Mouse (Mus musculus): ENCODE measurements at regions not wholly inside any gene's neighbourhood (a gene's known extent, or its start where the extent isn't known, plus 50 kb on each side); places are given as distances from the start of the nearest gene placed in this dataset.

- TF ChIP-seq CTCF (IDR thresholded peaks at IDR 0.05; ENCODE audit: borderline replicate concordance, control insufficient read depth, extremely low read depth, insufficient read depth, low read length, poor library complexity) (no peak), POLR2A (IDR thresholded peaks at IDR 0.05; ENCODE audit: control insufficient read depth, extremely low read depth, insufficient read depth, low read length, poor library complexity) (no peak)
These were observed 158.4 kb downstream of the Ly86 start for GRCm38 (mm10) chr13:37503449-37503848.
